Mouse (Mus musculus) olfactory bulb, adult 2 months (tissue): ENCODE measurements around the gene Vmn2r32. TPM values are rescaled to one million over a fixed set of nuclear protein-coding genes. Genes with fewer than 3 reads are reported as not detected.
"Not testable (repeated sequence)": the region's sequence is repeated elsewhere in the genome, so short reads cannot be mapped to it uniquely, and the experiment has no call there.

ENCODE experiments used
- H3K27ac ChIP-seq: fragments of 200-500 bp; 2 replicates; pipeline ENCODE4 v1.5.1; 2012; ENCODE audit warnings: low read depth, low read length; ENCODE audit not compliant: insufficient read depth
- H3K4me1 ChIP-seq: fragments of 200-500 bp; 2 replicates; pipeline ENCODE4 v1.6.1; 2012; ENCODE audit warnings: low read length; ENCODE audit not compliant: control insufficient read depth, insufficient read depth
- H3K4me3 ChIP-seq: fragments of 200-500 bp; 2 replicates; pipeline ENCODE4 v1.5.1; 2012; ENCODE audit warnings: mild to moderate bottlenecking, low read depth, low read length, moderate library complexity; ENCODE audit not compliant: insufficient read depth
- WGBS: fragments of 180-500 bp; shearing (Covaris S2); methylation state at CpG from one replicate; pipeline ENCODE4 v1.1.7; 2018; 5-methylcytosine and 5-hydroxymethylcytosine counted together
- polyA plus RNA-seq: library from polyadenylated mRNA; stranded (reverse); fragments of >200 nt; gene quantifications from 2 replicates; pipeline ENCODE4 v1.2.4, GENCODE M21; 2012; ENCODE audit warnings: low replicate concordance; ENCODE audit not compliant: missing spikeins, insufficient read depth, insufficient read length

Vmn2r32 gene
- polyA plus RNA-seq: not detected in 2 replicates

- H3K4me1 ChIP-seq, H3K27ac ChIP-seq, H3K4me3 ChIP-seq: not testable (repeated sequence)
- WGBS: 52% methylated on average over 2 of the region's 2 CpGs
Observed at GRCm38 (mm10) chr7:7479918-7480317, at the start of gene Vmn2r32. Gene Vmn2r32 (minus strand): TSS chr7:7480018.

Other genes starting within 250 kb of the Vmn2r32 start
- not detected in 2 replicates for gene Vmn2r29, start 232.7 kb downstream of the Vmn2r32 start, polyA plus RNA-seq
- gene Gm45844, start 201.7 kb downstream of the Vmn2r32 start, polyA plus RNA-seq: not detected in 2 replicates
- gene Clcn4, start 179.2 kb downstream of the Vmn2r32 start, polyA plus RNA-seq: not detected in 2 replicates
- not detected in 2 replicates for gene Vmn2r30, start 142.4 kb downstream of the Vmn2r32 start, polyA plus RNA-seq
- not detected in 2 replicates for gene Gm45783, start 105.4 kb downstream of the Vmn2r32 start, polyA plus RNA-seq
- gene Vmn2r31, start 80.3 kb downstream of the Vmn2r32 start, polyA plus RNA-seq: not detected in 2 replicates
- gene Vmn2r33, start 86.8 kb upstream of the Vmn2r32 start, polyA plus RNA-seq: not detected in 2 replicates
- gene Vmn2r34, start 209.5 kb upstream of the Vmn2r32 start, polyA plus RNA-seq: not detected in 2 replicates